Mouse (Mus musculus): ENCODE measurements around the gene Esp15. TPM values are rescaled to one million over a fixed set of nuclear protein-coding genes. Genes with fewer than 3 reads are reported as not detected.
"Not testable (repeated sequence)": the region's sequence is repeated elsewhere in the genome, so short reads cannot be mapped to it uniquely, and the experiment has no call there.

The Esp15 gene
- total RNA-seq (2021): not detected
- long read RNA-seq, experiment 1: 0 reads
- long read RNA-seq, experiment 2: 0 reads

GRCm38 (mm10) chr17:39640654-39641053, at the start of gene Esp15:
Gene Esp15 (plus strand): TSS chr17:39640954.
- DNase-seq; intact Hi-C loops (cut with DNase I): not testable (repeated sequence)

- intact Hi-C loops (cut with DNase I): no loop called here
- DNase-seq: no peak
Measured at GRCm38 (mm10) chr17:39591550-39591949, 49.2 kb upstream of the Esp15 start.

Other genes with a start within 250 kb of the Esp15 start
- gene Esp18, start 234.6 kb upstream of the Esp15 start, total RNA-seq (2021): not detected
- gene Esp16, start 104.8 kb upstream of the Esp15 start, total RNA-seq (2021): not detected